Mouse (Mus musculus): Measurements from ENCODE around the gene Gm49711. TPM values are rescaled to one million over a fixed set of nuclear protein-coding genes. Genes with fewer than 3 reads are reported as not detected.
A peak's percentile ranks its signal among the peaks of the same experiment; 100 is the strongest.
"Not testable (repeated sequence)": the region's sequence is repeated elsewhere in the genome, so short reads cannot be mapped to it uniquely, and the experiment has no call there.

Gm49711 gene
- polyA plus RNA-seq, 1 experiment from 2014 or later: 0.18 TPM

DNA sequence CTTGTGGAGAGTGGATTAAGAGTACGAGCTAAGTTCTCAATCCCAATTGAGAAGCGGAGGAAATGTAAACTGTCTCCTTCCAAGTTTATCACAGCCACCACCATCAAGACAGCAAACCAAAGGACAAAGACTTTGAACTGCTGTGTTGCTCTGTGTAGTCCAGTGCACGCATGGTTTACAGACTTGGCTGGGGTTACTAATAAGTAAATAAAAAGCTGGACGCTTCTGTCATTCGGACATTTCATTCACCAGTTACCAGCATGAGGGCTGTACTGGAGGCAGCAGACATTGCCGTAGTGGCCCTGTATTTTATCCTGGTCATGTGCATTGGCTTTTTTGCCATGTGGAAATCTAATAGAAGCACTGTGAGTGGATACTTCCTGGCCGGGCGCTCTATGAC is 18.7 kb downstream of the Gm49711 start:
- ATAC-seq (ENCODE audit: low FRiP score, low read depth): no peak
- H3K4me1 ChIP-seq: no peaks in the 10 kb centered on the region
- peaks cover 41% of the 10 kb centered on the region for H3K36me3 ChIP-seq
- H3K27me3 ChIP-seq: no peaks in the 10 kb centered on the region
- 95% methylated on average over 8 of the region's 8 CpGs for WGBS
- no peak overlapping the region for H3K4me3 ChIP-seq
- no peak overlapping the region for H3K9ac ChIP-seq
- no peaks in the 10 kb centered on the region for H3K9me3 ChIP-seq
- no peak overlapping the region for H3K4me2 ChIP-seq (replicated peaks)
- H3K27ac ChIP-seq: no peak overlapping the region

GRCm38 (mm10) chr16:92083771-92084453 is 25.8 kb downstream of the Gm49711 start:
- H3K9me3 ChIP-seq: no peaks in the 10 kb centered on the region
- H3K27me3 ChIP-seq: no peaks in the 10 kb centered on the region
- no peak; the same call in 1 of the 2 replicates for ATAC-seq (ENCODE audit: low FRiP score, low read depth)
- 81% methylated on average over 10 of the region's 10 CpGs for WGBS
- peaks cover 15% of the 10 kb centered on the region for H3K36me3 ChIP-seq
- no peak overlapping the region for H3K4me2 ChIP-seq (replicated peaks)
- H3K27ac ChIP-seq: no peak overlapping the region
- H3K4me1 ChIP-seq: peaks cover 20% of the 10 kb centered on the region
- H3K9ac ChIP-seq: no peak overlapping the region
- no peak overlapping the region for H3K4me3 ChIP-seq

GRCm38 (mm10) chr16:92089225-92089624 is 31.1 kb downstream of the Gm49711 start:
- no peak overlapping the region for H3K4me3 ChIP-seq
- WGBS: 61% methylated on average over 3 of the region's 3 CpGs
- H3K9me3 ChIP-seq: no peaks in the 10 kb centered on the region
- H3K4me2 ChIP-seq (replicated peaks): no peak overlapping the region
- H3K4me1 ChIP-seq: peaks cover 23% of the 10 kb centered on the region
- no peak overlapping the region for H3K27ac ChIP-seq
- H3K27me3 ChIP-seq: peaks cover under 1% of the 10 kb centered on the region; the same call in 1 of the 2 replicates
- no peak overlapping the region for H3K9ac ChIP-seq
- H3K36me3 ChIP-seq: no peaks in the 10 kb centered on the region
- no peak for ATAC-seq (ENCODE audit: low FRiP score, low read depth)

DNA sequence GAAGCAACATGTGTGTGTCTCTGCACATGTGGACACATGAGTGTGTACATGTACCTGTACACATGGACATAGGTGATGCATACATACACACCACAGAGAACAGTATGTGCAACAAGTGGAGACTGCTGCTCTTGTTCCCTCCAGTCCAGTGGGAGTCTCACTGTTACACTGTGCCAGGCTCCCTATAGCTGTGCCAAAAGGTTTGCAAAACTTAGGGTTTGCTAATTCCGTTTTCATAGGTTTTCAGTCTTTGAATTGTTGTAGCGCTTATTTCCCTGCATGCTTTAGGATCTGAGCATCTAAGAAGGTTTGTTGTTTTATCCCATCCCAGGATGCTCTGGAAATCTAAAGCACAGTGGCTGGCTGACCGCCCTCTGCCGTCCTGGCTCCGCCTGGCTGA is 33.8 kb downstream of the Gm49711 start:
- peaks cover 4% of the 10 kb centered on the region; the same call in 1 of the 2 replicates for H3K27me3 ChIP-seq
- H3K4me3 ChIP-seq: no peak overlapping the region
- no peak for ATAC-seq (ENCODE audit: low FRiP score, low read depth)
- H3K36me3 ChIP-seq: no peaks in the 10 kb centered on the region
- no peaks in the 10 kb centered on the region for H3K9me3 ChIP-seq
- no peak overlapping the region for H3K9ac ChIP-seq
- 92% methylated on average over 5 of the region's 5 CpGs for WGBS
- no peak overlapping the region for H3K27ac ChIP-seq
- H3K4me2 ChIP-seq (replicated peaks): no peak overlapping the region
- H3K4me1 ChIP-seq: peaks cover 14% of the 10 kb centered on the region

- no peak for ATAC-seq (ENCODE audit: low FRiP score, low read depth)
- Histone ChIP-seq H3K9ac (no peak overlapping the region), H3K4me2 (replicated peaks) (no peak overlapping the region), H3K36me3 (peaks cover 11% of the 10 kb centered on the region; the same call in 1 of the 2 replicates), H3K4me3 (no peak overlapping the region), H3K27me3 (peaks cover 4% of the 10 kb centered on the region; the same call in 1 of the 2 replicates), H3K4me1 (peaks cover 29% of the 10 kb centered on the region), H3K27ac (no peak overlapping the region), H3K9me3 (no peaks in the 10 kb centered on the region)
- WGBS: 18% methylated on average over 10 of the region's 10 CpGs
These were observed 40.4 kb downstream of the Gm49711 start for GRCm38 (mm10) chr16:92098351-92099051.

- Histone ChIP-seq H3K4me1 (peaks cover 33% of the 10 kb centered on the region), H3K4me3 (no peak overlapping the region), H3K36me3 (peaks cover 11% of the 10 kb centered on the region; the same call in 1 of the 2 replicates), H3K9ac (no peak overlapping the region), H3K9me3 (no peaks in the 10 kb centered on the region), H3K4me2 (replicated peaks) (no peak overlapping the region), H3K27ac (no peak overlapping the region), H3K27me3 (no peaks in the 10 kb centered on the region)
- 79% methylated on average over 16 of the region's 16 CpGs for WGBS
- no peak for ATAC-seq (ENCODE audit: low FRiP score, low read depth)
These were observed 41.5 kb downstream of the Gm49711 start for GRCm38 (mm10) chr16:92099598-92099997.

GRCm38 (mm10) chr16:92100111-92100510 is 42.0 kb downstream of the Gm49711 start:
- no peaks in the 10 kb centered on the region for H3K27me3 ChIP-seq
- ATAC-seq (ENCODE audit: low FRiP score, low read depth): no peak
- H3K27ac ChIP-seq: no peak overlapping the region
- H3K36me3 ChIP-seq: peaks cover 11% of the 10 kb centered on the region; the same call in 1 of the 2 replicates
- H3K4me1 ChIP-seq: peaks cover 33% of the 10 kb centered on the region
- no peaks in the 10 kb centered on the region for H3K9me3 ChIP-seq
- H3K9ac ChIP-seq: no peak overlapping the region
- 64% methylated on average over 4 of the region's 4 CpGs for WGBS
- no peak overlapping the region for H3K4me2 ChIP-seq (replicated peaks)
- no peak overlapping the region for H3K4me3 ChIP-seq

- Histone ChIP-seq H3K27me3 (no peaks in the 10 kb centered on the region), H3K9me3 (no peaks in the 10 kb centered on the region), H3K9ac (no peak overlapping the region), H3K4me1 (peaks cover 33% of the 10 kb centered on the region), H3K4me3 (no peak overlapping the region), H3K36me3 (peaks cover 11% of the 10 kb centered on the region; the same call in 1 of the 2 replicates), H3K27ac (no peak overlapping the region), H3K4me2 (replicated peaks) (no peak overlapping the region)
- 76% methylated on average over 5 of the region's 5 CpGs for WGBS
- ATAC-seq (ENCODE audit: low FRiP score, low read depth): peak; percentile 8; the same call in 1 of the 2 replicates
These were observed 44.0 kb downstream of the Gm49711 start for GRCm38 (mm10) chr16:92102115-92102514.

DNA sequence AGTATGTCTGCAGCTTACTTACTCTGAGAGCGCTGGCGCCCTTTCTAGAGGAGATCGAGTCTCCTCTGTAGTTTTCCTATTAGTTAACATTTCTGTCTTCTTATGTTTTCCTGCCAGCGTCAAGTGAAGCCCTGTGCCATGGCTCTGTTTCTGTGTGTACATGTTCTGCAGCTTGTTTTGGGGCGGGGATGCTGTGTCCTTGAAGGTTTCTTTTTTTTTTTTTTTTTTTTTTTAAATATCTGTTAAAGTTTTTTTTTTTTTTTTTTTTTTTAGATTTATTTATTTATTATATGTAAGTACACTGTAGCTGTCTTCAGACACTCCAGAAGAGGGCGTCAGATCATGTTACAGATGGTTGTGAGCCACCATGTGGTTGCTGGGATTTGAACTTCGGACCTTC is 44.8 kb downstream of the Gm49711 start:
- H3K4me3 ChIP-seq; ATAC-seq (ENCODE audit: low FRiP score, low read depth); H3K9ac ChIP-seq; H3K27me3 ChIP-seq; H3K4me2 ChIP-seq (replicated peaks); H3K9me3 ChIP-seq; H3K27ac ChIP-seq: not testable (repeated sequence)
- 95% methylated on average over 6 of the region's 7 CpGs for WGBS
- H3K36me3 ChIP-seq: peaks cover 11% of the 10 kb centered on the region; the same call in 1 of the 2 replicates
- H3K4me1 ChIP-seq: peaks cover 28% of the 10 kb centered on the region

DNA sequence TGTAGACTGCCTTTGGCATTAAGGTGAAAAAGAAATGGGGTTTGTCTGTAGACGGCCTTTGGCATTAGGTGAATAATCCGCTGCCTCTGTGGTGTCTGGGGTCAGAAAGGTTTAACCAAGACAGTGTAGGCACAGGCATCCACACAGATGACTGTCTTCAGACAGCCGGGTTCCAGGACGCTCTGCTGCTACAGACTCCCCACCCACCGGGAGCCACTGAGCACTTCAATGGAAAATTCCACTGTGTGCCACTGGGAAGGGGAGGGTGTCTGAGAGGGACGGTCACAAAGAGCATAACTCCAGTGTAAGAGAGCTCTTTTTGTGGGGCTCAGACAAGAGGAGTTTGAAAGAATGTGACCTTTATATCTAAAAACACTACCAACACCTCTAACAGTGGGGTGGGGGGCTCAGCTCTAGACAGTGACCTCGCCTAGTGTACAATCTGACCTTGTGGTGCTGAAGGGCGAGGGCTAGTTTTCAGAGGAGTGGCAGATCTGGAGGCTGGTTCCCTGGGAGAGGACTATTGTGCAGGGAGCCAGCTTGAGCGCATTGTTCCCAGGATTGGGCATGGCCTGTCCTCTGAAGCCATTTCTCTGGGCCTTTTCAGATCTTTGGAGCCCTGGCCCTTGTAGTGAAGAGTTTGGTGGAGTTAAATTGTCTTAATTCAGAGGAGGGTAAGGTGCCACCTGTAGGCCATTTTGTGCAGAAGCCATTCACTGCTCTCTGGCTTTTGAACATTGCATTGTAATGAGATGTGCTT is 45.6 kb downstream of the Gm49711 start:
- Histone ChIP-seq H3K4me2 (replicated peaks) (no peak overlapping the region), H3K9me3 (no peaks in the 10 kb centered on the region), H3K27ac (no peak overlapping the region), H3K9ac (no peak overlapping the region), H3K27me3 (no peaks in the 10 kb centered on the region), H3K36me3 (peaks cover 11% of the 10 kb centered on the region; the same call in 1 of the 2 replicates), H3K4me1 (peaks cover 19% of the 10 kb centered on the region), H3K4me3 (no peak overlapping the region)
- 62% methylated on average over 9 of the region's 9 CpGs for WGBS
- no peak for ATAC-seq (ENCODE audit: low FRiP score, low read depth)

DNA sequence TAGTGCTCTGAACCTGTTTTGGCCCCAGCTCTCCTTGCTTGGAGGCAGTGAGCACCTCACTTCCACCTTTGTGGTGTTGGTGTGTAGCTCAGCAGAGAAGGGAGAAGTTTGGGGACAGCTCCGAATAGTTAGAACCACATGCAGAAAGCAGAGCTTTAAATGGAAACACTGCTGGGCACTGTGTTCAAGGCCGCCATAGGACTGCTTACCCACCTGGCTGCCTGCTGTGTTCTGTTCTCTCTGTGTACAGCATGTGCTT is 46.1 kb downstream of the Gm49711 start:
- WGBS: 83% methylated on average over 2 of the region's 2 CpGs
- peaks cover 14% of the 10 kb centered on the region for H3K4me1 ChIP-seq
- peaks cover 11% of the 10 kb centered on the region; the same call in 1 of the 2 replicates for H3K36me3 ChIP-seq
- H3K4me2 ChIP-seq (replicated peaks): no peak overlapping the region
- no peak overlapping the region for H3K9ac ChIP-seq
- H3K9me3 ChIP-seq: no peaks in the 10 kb centered on the region
- no peak for ATAC-seq (ENCODE audit: low FRiP score, low read depth)
- H3K4me3 ChIP-seq: no peak overlapping the region
- no peak overlapping the region for H3K27ac ChIP-seq
- H3K27me3 ChIP-seq: no peaks in the 10 kb centered on the region

GRCm38 (mm10) chr16:92104951-92105350 is 46.8 kb downstream of the Gm49711 start:
- H3K36me3 ChIP-seq: peaks cover 11% of the 10 kb centered on the region; the same call in 1 of the 2 replicates
- H3K4me1 ChIP-seq: peaks cover 7% of the 10 kb centered on the region
- H3K4me3 ChIP-seq: no peak overlapping the region
- H3K27me3 ChIP-seq: no peaks in the 10 kb centered on the region
- H3K9me3 ChIP-seq: no peaks in the 10 kb centered on the region
- ATAC-seq (ENCODE audit: low FRiP score, low read depth): no peak
- H3K4me2 ChIP-seq (replicated peaks): no peak overlapping the region
- H3K27ac ChIP-seq: no peak overlapping the region
- H3K9ac ChIP-seq: no peak overlapping the region
- WGBS: 97% methylated on average over 2 of the region's 2 CpGs

Data from limb, embryonic 13.5 days (tissue).